Mouse (Mus musculus): ENCODE results near the gene Zmym4.
A peak's percentile ranks its signal among the peaks of the same experiment; 100 is the strongest.
"Not testable (repeated sequence)": the region's sequence is repeated elsewhere in the genome, so short reads cannot be mapped to it uniquely, and the experiment has no call there.

Zmym4 gene

DNA sequence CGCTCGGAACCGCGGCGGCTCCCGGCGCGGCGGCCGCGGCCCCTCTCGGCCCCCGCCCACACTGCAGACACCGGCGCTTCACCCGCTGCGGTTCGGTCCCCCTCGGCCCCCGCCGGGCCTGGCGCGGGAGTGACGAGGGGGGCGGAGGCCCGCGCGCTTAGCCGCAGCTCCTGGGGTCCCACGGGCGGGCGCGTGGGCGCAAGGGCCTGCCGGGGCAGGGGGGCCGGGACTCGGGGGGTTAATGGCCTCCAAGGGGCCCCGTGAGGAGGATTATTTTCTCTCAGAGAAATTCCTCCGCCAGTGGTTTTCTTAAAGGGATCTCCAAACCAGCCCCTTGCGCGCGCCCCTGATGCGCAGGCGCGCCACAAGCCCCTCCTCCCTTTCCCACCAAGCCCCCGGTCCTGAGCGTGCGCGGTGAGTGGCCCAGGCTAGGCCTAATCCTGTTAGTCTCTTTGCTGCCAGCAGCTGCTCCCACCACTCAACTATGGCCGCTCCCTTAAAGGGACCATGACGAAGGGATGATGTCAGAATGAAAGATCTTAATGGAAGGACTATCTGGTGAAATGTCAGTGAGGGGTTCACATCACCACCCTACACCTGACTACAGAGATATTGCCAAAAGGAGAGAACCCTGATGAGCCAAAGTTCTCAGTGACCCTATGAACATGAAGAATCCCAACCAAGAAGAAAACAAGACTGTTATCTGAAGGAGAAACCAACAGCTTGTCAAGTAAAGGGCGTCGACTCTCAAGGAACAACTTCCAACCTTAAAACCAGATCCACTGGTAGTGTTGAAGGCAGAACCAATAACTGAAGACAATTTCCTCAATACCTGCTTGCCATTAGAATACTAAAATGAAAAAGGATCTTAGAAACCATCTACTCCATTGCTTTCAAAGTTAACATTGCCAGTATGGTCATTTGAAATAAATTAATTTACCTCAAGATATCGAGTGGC lies at the start of gene Zmym4:
Gene Zmym4, minus strand, starts transcription at position 272 of the 958 bp plus-strand sequence.
- DNase-seq (ENCODE audit: extremely low spot score, low spot score): peak; percentile 91

- no peak for DNase-seq (ENCODE audit: extremely low spot score, low spot score)
These were observed 48.4 kb upstream of the Zmym4 start for GRCm38 (mm10) chr4:127016366-127016765.

DNA sequence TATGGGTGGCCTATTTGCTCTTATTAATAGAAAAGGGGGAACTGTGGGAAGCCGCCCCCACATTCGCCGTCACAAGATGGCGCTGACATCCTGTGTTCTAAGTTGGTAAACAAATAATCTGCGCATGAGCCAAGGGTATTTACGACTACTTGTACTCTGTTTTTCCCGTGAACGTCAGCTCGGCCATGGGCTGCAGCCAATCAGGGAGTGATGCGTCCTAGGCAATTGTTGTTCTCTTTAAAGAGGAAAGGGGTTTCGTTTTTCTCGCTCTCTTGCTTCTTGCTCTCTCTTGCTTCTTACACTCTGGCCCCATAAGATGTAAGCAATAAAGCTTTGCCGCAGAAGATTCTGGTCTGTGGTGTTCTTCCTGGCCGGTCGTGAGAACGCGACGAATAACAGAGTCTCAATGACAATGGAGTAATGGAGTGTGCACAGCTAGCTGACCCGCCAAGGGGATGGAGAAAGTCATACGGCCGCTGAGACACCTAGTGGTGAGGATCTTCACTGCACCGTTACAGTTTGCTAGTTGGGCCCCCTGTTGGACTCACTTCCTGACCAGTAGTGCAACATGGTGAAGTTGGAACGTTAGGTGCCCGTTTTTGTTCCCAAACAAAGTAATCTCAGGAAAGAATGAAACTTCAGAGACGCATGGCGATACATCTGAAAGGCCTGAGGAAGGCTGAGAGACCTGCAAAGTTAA lies 47.5 kb upstream of the Zmym4 start:
- peak; percentile 87 for DNase-seq (ENCODE audit: extremely low spot score, low spot score)

DNA sequence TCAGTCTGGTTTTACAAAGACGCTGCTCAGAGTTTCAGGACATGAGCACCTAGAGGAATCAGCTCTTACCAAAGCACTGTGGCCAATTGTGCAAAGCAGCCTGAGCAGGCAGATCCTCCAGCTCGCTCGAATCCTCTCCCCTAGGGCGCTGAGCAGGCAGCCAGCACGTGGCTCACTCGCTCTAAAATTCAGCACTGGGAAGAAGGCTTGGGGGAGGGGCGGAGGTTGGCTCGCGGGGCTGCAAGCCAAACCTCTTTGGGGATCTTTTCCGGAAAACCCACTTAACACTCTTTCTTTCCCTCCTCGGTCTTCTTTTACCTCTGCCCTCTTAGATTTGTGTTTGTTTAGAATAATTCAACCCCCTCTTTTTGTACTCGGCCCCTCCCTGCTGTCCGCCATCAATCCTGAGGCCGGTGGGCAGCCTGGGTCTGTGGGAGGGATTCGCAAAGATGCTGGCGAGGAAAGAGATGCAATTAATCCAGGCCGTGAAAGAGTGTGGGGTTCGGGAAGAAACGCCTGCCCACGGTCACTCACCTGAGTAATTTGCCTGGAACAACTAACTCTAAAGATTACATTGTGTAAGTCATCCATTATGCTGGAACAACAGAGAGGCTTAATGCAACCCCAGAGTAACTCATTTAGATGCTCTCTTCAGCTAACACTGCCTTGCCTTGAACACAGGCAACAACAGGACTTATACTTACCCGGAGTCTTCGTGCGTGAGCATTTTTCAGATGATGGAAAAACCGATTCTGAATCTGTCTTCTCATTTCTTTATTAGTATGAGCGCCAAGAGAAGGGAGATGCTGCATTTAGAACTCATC lies 37.4 kb upstream of the Zmym4 start:
- DNase-seq (ENCODE audit: extremely low spot score, low spot score): peak; percentile 70

- DNase-seq (ENCODE audit: extremely low spot score, low spot score): no peak
These were observed 36.4 kb upstream of the Zmym4 start for GRCm38 (mm10) chr4:127004384-127004783.

DNA sequence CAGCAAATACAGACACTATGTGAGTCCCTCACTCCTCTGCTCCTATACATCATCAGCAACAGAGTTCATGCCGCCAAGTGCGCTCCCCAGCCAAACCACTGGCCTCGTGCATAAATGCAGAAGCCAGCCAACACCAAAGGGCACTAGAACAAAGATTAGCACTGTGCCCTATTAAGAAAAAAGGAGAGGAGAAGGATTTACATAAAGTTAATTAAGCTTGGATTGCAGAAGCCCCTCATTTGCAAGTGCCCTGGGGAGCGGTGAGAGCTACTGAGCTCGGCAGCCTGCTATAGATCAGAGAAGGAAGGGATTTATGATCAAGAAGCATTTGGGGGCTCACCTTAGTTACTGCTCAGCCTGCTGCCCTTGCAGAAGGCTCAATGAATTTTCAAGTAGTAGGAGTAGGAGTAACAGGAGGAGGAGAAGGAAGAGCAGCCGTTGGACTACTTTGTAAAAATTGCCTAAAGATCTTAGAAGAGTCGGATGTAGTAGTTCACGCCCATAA lies 32.7 kb upstream of the Zmym4 start:
- no peak for DNase-seq (ENCODE audit: extremely low spot score, low spot score)

DNA sequence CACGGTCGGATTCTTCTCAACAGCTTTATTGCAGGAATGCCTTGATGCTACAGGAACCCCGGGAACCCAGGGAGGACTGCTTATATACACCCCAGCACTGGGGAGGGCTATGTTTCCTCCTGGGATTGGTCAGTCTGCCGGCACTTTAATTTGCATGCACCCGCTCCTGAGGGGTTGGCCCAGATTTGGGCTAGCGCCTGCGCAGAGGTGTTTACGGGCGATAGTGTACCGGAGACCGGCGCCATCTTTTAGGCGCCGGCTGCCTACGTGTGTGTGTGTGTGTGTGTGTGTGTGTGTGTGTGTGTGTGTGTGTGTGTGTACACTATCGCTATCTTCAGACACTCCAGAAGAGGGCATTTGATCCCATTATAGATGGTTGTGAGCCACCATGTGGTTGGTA lies 31.4 kb upstream of the Zmym4 start:
- not testable (repeated sequence) for DNase-seq (ENCODE audit: extremely low spot score, low spot score)

GRCm38 (mm10) chr4:126992356-126992755 lies 24.4 kb upstream of the Zmym4 start:
- no peak for DNase-seq (ENCODE audit: extremely low spot score, low spot score)

DNA sequence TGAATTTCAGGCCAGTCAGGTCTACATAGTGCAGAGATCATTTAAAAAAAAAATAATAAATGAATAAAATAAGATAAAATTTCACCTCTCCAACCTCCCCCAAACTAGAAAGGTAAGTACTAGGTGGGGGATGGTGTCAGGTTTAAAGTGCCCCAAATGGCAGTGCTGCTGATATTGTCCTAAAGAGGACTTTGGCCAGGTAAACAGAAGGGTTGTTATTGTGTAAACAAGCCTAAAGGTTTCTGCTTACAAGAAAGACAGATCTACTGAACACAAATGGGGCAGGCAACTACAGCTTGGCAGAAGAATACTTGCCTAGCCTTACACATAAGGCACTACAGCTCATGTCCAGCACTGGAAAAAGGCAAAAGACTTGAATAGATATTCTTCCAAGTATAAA lies 22.6 kb upstream of the Zmym4 start:
- DNase-seq (ENCODE audit: extremely low spot score, low spot score): no peak

GRCm38 (mm10) chr4:126988503-126988902 lies 20.6 kb upstream of the Zmym4 start:
- no peak for DNase-seq (ENCODE audit: extremely low spot score, low spot score)

DNA sequence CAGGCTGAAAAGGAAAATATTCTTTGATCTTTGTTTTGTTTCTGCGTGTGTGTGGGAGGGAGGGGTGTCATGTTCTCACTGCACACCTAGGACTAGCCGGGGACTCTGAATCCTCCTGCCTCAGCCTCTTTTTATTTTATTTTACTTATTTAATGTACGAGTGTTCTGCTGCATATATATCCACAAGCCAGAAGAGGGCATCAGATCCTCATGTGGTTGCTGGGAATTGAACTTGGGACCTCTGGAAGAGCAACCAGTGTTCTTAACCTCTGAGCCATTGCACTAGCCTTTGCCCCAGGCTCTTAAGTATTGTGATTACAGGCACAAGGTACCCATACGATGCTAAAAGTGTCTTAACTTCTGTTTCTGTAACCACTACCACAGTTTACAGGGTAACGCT lies 18.8 kb upstream of the Zmym4 start:
- DNase-seq (ENCODE audit: extremely low spot score, low spot score): no peak

DNA sequence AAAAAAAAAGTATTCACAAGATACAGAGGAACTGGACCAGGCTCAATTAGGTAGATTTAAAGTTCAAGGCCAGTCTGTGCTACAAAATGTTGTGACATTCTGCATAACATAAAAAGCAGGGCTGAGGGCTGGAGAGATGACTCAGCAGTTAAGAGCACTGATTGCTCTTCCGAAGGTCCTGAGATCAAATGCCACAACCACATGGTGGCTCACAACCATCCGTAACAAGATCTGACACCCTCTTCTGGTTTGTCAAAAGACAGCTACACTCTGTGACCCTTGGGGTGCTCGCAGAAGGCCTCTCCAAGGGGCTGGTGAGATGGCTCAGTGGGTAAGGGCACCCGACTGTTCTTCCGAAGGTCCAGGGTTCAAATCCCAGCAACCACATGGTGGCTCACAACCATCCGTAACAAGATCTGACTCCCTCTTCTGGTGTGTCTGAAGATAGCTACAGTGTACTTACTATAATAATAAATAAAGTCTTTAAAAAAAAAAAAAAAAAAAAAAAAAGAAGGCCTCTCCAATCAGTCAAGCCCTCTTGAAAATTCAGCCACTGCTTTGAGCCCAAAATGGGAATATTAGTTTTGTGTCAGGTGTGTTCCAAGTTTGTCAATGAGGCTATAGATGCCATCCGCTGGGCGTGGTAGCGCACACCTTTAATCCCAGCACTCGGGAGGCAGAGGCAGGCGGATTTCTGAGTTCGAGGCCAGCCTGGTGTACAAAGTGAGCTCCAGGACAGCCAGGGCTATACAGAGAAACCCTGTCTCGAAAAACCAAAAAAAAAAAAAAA lies 16.0 kb upstream of the Zmym4 start:
- not testable (repeated sequence) for DNase-seq (ENCODE audit: extremely low spot score, low spot score)

- DNase-seq (ENCODE audit: extremely low spot score, low spot score): no peak
These were observed 15.4 kb upstream of the Zmym4 start for GRCm38 (mm10) chr4:126983321-126983720.

DNA sequence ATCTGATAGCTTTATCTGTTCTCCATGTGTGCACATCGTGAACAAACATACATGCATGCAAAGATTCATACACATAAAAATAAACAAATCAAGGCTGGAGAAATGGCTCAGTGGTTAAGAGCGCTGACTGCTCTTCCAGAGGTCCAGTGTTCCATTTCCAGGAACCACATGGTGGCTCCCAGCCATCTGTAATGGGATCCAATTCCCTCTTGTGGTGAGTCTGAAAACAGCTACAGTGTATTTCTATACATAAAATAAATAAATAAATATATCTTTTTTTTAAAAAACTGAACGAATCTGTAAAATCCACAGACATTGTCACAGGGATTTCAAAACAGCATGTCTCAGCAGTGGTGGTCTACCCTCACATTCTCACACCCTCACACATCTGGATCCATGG lies 10.8 kb upstream of the Zmym4 start:
- DNase-seq (ENCODE audit: extremely low spot score, low spot score): no peak

DNA sequence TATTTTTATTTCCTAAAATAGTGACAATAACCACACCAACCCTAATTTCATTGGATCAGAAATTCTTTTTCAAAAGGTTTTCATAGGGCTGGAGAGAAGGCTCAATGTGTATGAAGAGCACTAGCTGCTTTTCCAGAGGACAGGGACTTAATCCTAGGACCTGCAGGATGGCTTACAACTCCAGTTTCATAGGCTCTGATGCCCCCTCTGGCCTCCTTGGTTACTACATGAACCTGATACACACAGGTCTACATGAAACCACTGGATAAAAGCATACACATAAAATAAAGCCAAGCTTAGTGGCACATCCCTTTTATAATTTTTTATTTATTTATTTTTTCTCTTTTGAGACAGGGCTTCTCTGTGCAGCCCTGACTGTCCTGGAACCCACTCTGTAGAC lies 9.5 kb upstream of the Zmym4 start:
- no peak for DNase-seq (ENCODE audit: extremely low spot score, low spot score)

DNA sequence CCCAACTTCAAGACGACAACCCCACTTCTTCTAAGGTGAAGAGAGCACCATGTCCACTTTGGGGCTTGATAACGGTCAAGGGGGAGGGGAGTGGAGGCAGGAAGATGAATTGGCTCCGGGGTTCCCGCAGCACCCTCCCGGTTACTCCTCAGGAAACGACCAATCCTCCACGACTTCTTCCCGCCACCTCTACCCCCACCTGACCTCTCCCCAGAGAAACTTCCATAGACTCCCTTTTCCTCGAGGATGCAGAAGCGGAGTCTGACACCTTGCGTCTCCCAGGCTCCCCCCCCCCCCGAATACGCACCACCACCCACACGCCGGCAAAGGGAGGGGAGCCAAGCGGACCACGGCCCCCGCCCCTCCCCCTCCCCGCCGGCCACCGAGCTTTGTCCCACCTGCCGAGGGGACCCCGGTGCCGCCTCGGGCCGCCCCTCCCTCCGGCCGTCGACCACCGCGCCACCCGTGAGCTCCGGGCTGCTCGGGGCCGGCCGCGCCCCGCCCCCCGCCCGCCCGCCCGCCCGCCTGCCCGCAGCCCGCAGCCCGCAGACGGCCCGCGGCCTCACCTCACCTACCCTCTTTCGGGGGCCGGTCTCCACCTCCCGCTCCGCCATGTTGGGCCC lies 583 bp downstream of the Zmym4 start:
- DNase-seq (ENCODE audit: extremely low spot score, low spot score): peak; percentile 59

DNA sequence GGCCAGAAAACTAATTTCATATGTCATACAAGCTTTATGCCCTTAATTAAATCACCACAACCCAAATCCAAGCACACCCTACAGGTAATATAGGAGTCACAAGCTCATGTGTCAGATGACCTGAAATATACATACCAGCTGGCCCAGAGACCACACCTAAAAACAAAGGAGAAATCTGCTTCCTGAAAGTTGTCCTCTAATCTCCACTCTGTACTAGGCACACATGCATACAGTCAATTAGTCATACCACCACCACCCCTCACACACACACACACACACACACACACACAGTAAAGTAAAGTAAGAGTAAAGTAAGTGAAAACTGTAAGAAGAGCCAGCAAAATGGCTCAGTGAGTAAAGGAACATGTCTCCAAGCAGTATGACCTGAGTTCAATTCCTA lies 9.3 kb downstream of the Zmym4 start:
- no peak for DNase-seq (ENCODE audit: extremely low spot score, low spot score)

DNA sequence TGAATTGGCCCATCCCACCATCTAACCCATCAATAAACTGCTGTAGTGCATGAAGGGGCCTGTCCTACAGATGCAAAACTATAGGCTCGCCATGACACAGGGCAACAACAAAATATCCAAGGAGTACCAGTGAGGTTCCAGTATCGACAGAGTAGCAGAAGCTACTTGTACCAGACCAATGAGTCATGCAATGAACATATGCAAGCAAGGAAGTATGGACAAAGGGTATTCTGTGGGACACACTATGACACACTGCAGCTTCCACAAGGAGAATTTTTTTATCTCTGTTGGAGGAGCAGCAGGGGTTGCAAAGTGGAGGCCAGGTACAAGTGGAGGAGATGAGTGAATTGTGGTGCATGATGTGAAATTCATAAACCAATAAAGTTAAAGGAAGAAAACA lies 9.7 kb downstream of the Zmym4 start:
- no peak for DNase-seq (ENCODE audit: extremely low spot score, low spot score)

- DNase-seq (ENCODE audit: extremely low spot score, low spot score): no peak
These were observed 10.5 kb downstream of the Zmym4 start for GRCm38 (mm10) chr4:126957434-126957833.

- DNase-seq (ENCODE audit: extremely low spot score, low spot score): not testable (repeated sequence)
These were observed 17.1 kb downstream of the Zmym4 start for GRCm38 (mm10) chr4:126950801-126951200.
